ENCODE assay signal across 7 mouse cellular contexts in genomic region chr9:62817099-62817571, GRCm38 (mm10). TPM values are rescaled to one million over a fixed set of nuclear protein-coding genes. Genes with fewer than 3 reads are reported as not detected.
DNase-seq lines count a peak whose midpoint lies in the region; ATAC-seq and TF ChIP-seq lines count a peak whose summit lies in the region.

No protein-coding gene starts in this region.

- no peak for ATAC-seq in liver, embryonic 11.5 days (replicated peaks; ENCODE audit: low FRiP score)
- ATAC-seq in kidney, embryonic 16.5 days (ENCODE audit: low FRiP score, low TSS enrichment): no peak

- H3K4me2 ChIP-seq in CH12.LX (ENCODE audit: insufficient read depth, low read depth, poor library complexity, severe bottlenecking): peak overlapping the region; percentile 74; the same call in 1 of the 2 replicates
- no peak overlapping the region for H3K4me2 ChIP-seq in liver, embryonic 11.5 days
- no peak overlapping the region for H3K4me2 ChIP-seq in kidney, embryonic 16.5 days (replicated peaks; ENCODE audit: low read depth, low read length)

- 67% methylated on average over 12 of the region's 12 CpGs for WGBS in liver, embryonic 11.5 days
- WGBS in kidney, embryonic 16.5 days: 74% methylated on average over 12 of the region's 12 CpGs

- TF ChIP-seq EP300 in CH12.LX (IDR thresholded peaks at IDR 0.05; ENCODE audit: low read length): no peak

- dilution Hi-C loops in CH12.LX (cut with MboI; ENCODE audit: extremely low pct_ligation_motif_present, extremely low pct_unique_long_range_greater_than_20kb, low sequenced_read_pairs): no loop called here

- peak; percentile 36 to 46 for DNase-seq in layer of hippocampus, postnatal 14 days (ENCODE audit: low spot score in 2 of 2)
- no peak for DNase-seq in layer of hippocampus, adult 9-10 months (ENCODE audit: low spot score)
- DNase-seq in CH12.LX (ENCODE audit: extremely low read depth): peak; percentile 91
- DNase-seq in brain, embryonic 14.5 days (ENCODE audit: low read depth): peak; percentile 71
- DNase-seq in layer of hippocampus, postnatal 36 days: peak; percentile 15 to 19
- no peak for DNase-seq in liver, embryonic 11.5 days (ENCODE audit: low spot score)

- no peaks in the 10 kb centered on the region for H3K27me3 ChIP-seq in CH12.LX (replicated peaks)
- H3K27me3 ChIP-seq in liver, embryonic 11.5 days (replicated peaks; ENCODE audit: control insufficient read depth, insufficient read depth, low read length): no peaks in the 10 kb centered on the region
- H3K27me3 ChIP-seq in kidney, embryonic 16.5 days (ENCODE audit: insufficient read depth, low read length): no peaks in the 10 kb centered on the region

- peak overlapping the region; percentile 12; the same call in 1 of the 2 replicates for H3K9ac ChIP-seq in CH12.LX (ENCODE audit: insufficient read depth, low read depth)
- H3K9ac ChIP-seq in liver, embryonic 11.5 days (ENCODE audit: low read depth, low read length): no peak overlapping the region
- no peak overlapping the region for H3K9ac ChIP-seq in kidney, embryonic 16.5 days (replicated peaks; ENCODE audit: low read length)

- H3K4me1 ChIP-seq in CH12.LX (ENCODE audit: control insufficient read depth in 1 of 2, insufficient read depth in 2 of 2): peaks cover 18 to 56% of the 10 kb centered on the region in 2 experiments
- H3K4me1 ChIP-seq in liver, embryonic 11.5 days (replicated peaks; ENCODE audit: control insufficient read depth, insufficient read depth, low read length): peaks cover 12% of the 10 kb centered on the region
- H3K4me1 ChIP-seq in kidney, embryonic 16.5 days (ENCODE audit: insufficient read depth, low read length): peaks cover 6% of the 10 kb centered on the region

- TF ChIP-seq CTCF in CH12.LX (conservative IDR thresholded peaks at IDR 0.05 in 1 of 2, IDR thresholded peaks at IDR 0.05 in 1 of 2; ENCODE audit: low read depth in 2 of 2, low read length in 2 of 2): no peak
- no peak for TF ChIP-seq CTCF in brain, embryonic 14.5 days (IDR thresholded peaks at IDR 0.05; ENCODE audit: borderline replicate concordance, extremely low read depth, insufficient read depth, insufficient read length)

- H3K4me3 ChIP-seq in CH12.LX (replicated peaks in 1 of 3; ENCODE audit: low read depth in 2 of 3, low read length in 2 of 3, poor library complexity in 1 of 3): peak overlapping the region; percentile 10 to 48 (median 47)
- no peak overlapping the region for H3K4me3 ChIP-seq in liver, embryonic 11.5 days (ENCODE audit: low read depth, low read length)
- H3K4me3 ChIP-seq in kidney, embryonic 16.5 days (ENCODE audit: low read length): no peak overlapping the region

- peak overlapping the region; percentile 90 for H3K27ac ChIP-seq in CH12.LX (ENCODE audit: insufficient read depth, low read depth)
- no peak overlapping the region for H3K27ac ChIP-seq in liver, embryonic 11.5 days (ENCODE audit: low read depth, low read length)
- no peak overlapping the region for H3K27ac ChIP-seq in kidney, embryonic 16.5 days (ENCODE audit: low read length)

- peak; percentile 62 for TF ChIP-seq POLR2A in CH12.LX (IDR thresholded peaks at IDR 0.05; ENCODE audit: low read depth, low read length)
- no peak for TF ChIP-seq POLR2A in brain, embryonic 14.5 days (IDR thresholded peaks at IDR 0.05; ENCODE audit: borderline replicate concordance, extremely low read depth, insufficient read depth, insufficient read length, poor library complexity, severe bottlenecking)

- no peak for TF ChIP-seq RAD21 in CH12.LX (IDR thresholded peaks at IDR 0.05; ENCODE audit: low read depth, low read length)

- H3K9me3 ChIP-seq in CH12.LX (replicated peaks; ENCODE audit: low read length): no peaks in the 10 kb centered on the region
- H3K9me3 ChIP-seq in liver, embryonic 11.5 days (ENCODE audit: control insufficient read depth, low read length): no peaks in the 10 kb centered on the region; the same call in 1 of the 2 replicates
- no peaks in the 10 kb centered on the region for H3K9me3 ChIP-seq in kidney, embryonic 16.5 days (ENCODE audit: low read length)

- no peaks in the 10 kb centered on the region for H3K36me3 ChIP-seq in CH12.LX (replicated peaks in 1 of 2; ENCODE audit: control insufficient read depth in 1 of 2, insufficient read depth in 1 of 2, low read length in 1 of 2)
- H3K36me3 ChIP-seq in liver, embryonic 11.5 days (ENCODE audit: control insufficient read depth, insufficient read depth, low read length): no peaks in the 10 kb centered on the region
- no peaks in the 10 kb centered on the region for H3K36me3 ChIP-seq in kidney, embryonic 16.5 days (ENCODE audit: insufficient read depth, low read length)

- in situ Hi-C loops in CH12.LX (cut with MboI; ENCODE audit: low pct_ligation_motif_present, low pct_unique_long_range_greater_than_20kb, low sequenced_read_pairs): loop anchor here (25.0 kb wide), 1 partner anchor 570 kb away; the partner anchor contains the start of genes 2300009A05Rik and Map2k5

- no peaks in the 10 kb centered on the region for H3K79me2 ChIP-seq in CH12.LX (replicated peaks; ENCODE audit: control insufficient read depth, extremely low read depth, insufficient read depth, poor library complexity, severe bottlenecking)

TF ChIP-seq in CH12.LX, 34 proteins besides CTCF, POLR2A, EP300 and RAD21 (continues in another document):
- TF ChIP-seq RCOR1 (conservative IDR thresholded peaks at IDR 0.05; ENCODE audit: low read depth, low read length) (no peak), MAX (IDR thresholded peaks at IDR 0.05; ENCODE audit: low read length) (peak; percentile 92), ETS1 (conservative IDR thresholded peaks at IDR 0.05; ENCODE audit: low read depth, low read length) (peak; percentile 34; the same call in 1 of the 2 replicates), UBTF (IDR thresholded peaks at IDR 0.05; ENCODE audit: low read depth, low read length) (no peak), TCF12 (IDR thresholded peaks at IDR 0.05; ENCODE audit: low read depth, low read length) (no peak), ZC3H11A (IDR thresholded peaks at IDR 0.05; ENCODE audit: low read depth, low read length) (no peak), ELF1 (IDR thresholded peaks at IDR 0.05; ENCODE audit: low read depth, low read length) (peak; percentile 5; the same call in 1 of the 2 replicates), MAFK (IDR thresholded peaks at IDR 0.05; ENCODE audit: insufficient replicate concordance, low read length) (no peak), GABPA (IDR thresholded peaks at IDR 0.05; ENCODE audit: insufficient replicate concordance, low read depth, low read length) (no peak), MYC (IDR thresholded peaks at IDR 0.05; ENCODE audit: low read depth, low read length) (no peak), POLR2AphosphoS2 (IDR thresholded peaks at IDR 0.05; ENCODE audit: low read depth, low read length) (no peak), ZNF384 (IDR thresholded peaks at IDR 0.05; ENCODE audit: low read depth, low read length) (no peak), SIN3A (IDR thresholded peaks at IDR 0.05; ENCODE audit: low read length) (no peak), USF1 (IDR thresholded peaks at IDR 0.05; ENCODE audit: low read depth, low read length) (peak; percentile 89), BHLHE40 (IDR thresholded peaks at IDR 0.05; ENCODE audit: low read depth, low read length) (peak; percentile 84), NELFE (IDR thresholded peaks at IDR 0.05; ENCODE audit: low read depth, low read length) (no peak), MEF2A (IDR thresholded peaks at IDR 0.05; ENCODE audit: borderline replicate concordance, low read depth, low read length) (no peak), KAT2A (IDR thresholded peaks at IDR 0.05; ENCODE audit: insufficient replicate concordance, low read length) (no peak), JUND (conservative IDR thresholded peaks at IDR 0.05; ENCODE audit: low read depth, low read length) (no peak), CHD2 (IDR thresholded peaks at IDR 0.05; ENCODE audit: low read length) (no peak), MXI1 (IDR thresholded peaks at IDR 0.05; ENCODE audit: low read depth, low read length) (peak; percentile 68), SMC3 (IDR thresholded peaks at IDR 0.05; ENCODE audit: low read depth, low read length) (no peak), ZKSCAN1 (IDR thresholded peaks at IDR 0.05; ENCODE audit: borderline replicate concordance, low read depth, low read length) (no peak), JUN (IDR thresholded peaks at IDR 0.05; ENCODE audit: insufficient read depth, low read depth, low read length) (no peak)

RNA-seq across cellular contexts. Expression of gene Fem1b, which starts 5.4 kb away (rescaled TPM):
- 100 to 1,000 TPM; 111 to 113 TPM for total RNA-seq in layer of hippocampus, postnatal 14 days (2021)
- 34.6 and 35.6 TPM in 2 replicates for total RNA-seq in CH12.LX (2012; rRNA removed)
- total RNA-seq in CH12.LX (2014; rRNA removed): 30.0 and 30.1 TPM in 2 replicates
- 26.6 and 26.8 TPM in 2 replicates for polyA plus RNA-seq in CH12.LX (2012; ENCODE audit: insufficient read length, low read depth)
- 48.8 and 89.5 TPM in 2 replicates for polyA plus RNA-seq in brain, embryonic 14.5 days (2012; rRNA removed)
- 100 to 1,000 TPM in 1 of 2 experiments, 10 to 100 TPM in 1; 98.4 to 102 TPM for total RNA-seq in layer of hippocampus, postnatal 36 days (2021)
- polyA plus RNA-seq in liver, embryonic 11.5 days (2014; fragmentation: Nextera tagmentation; extraction: Ambion mirVana): 30.4 and 33.6 TPM in 2 replicates
- 23.1 and 23.5 TPM in 2 replicates for polyA plus RNA-seq in kidney, embryonic 16.5 days (2015; fragmentation: Nextera tagmentation; extraction: Ambion mirVana)

RNA-seq across cellular contexts. Expression of gene Cln6, which starts 21.4 kb away (rescaled TPM):
- 10 to 100 TPM; 10.7 to 11.3 TPM for total RNA-seq in layer of hippocampus, postnatal 14 days (2021)
- 22.6 and 25.3 TPM in 2 replicates for total RNA-seq in CH12.LX (2012; rRNA removed)
- total RNA-seq in CH12.LX (2014; rRNA removed): 16.2 and 17.8 TPM in 2 replicates
- polyA plus RNA-seq in CH12.LX (2012; ENCODE audit: insufficient read length, low read depth): 29.4 and 35.1 TPM in 2 replicates
- polyA plus RNA-seq in brain, embryonic 14.5 days (2012; rRNA removed): 13.7 and 13.8 TPM in 2 replicates
- total RNA-seq in layer of hippocampus, postnatal 36 days (2021): 10 to 100 TPM in 1 of 2 experiments, 1 to 10 TPM in 1; 9.2 to 10.3 TPM
- polyA plus RNA-seq in liver, embryonic 11.5 days (2014; fragmentation: Nextera tagmentation; extraction: Ambion mirVana): 32.2 and 34.3 TPM in 2 replicates
- 26.4 and 31.3 TPM in 2 replicates for polyA plus RNA-seq in kidney, embryonic 16.5 days (2015; fragmentation: Nextera tagmentation; extraction: Ambion mirVana)

RNA-seq across cellular contexts. Expression of gene Calml4, which starts 40.7 kb away (rescaled TPM):
- total RNA-seq in layer of hippocampus, postnatal 14 days (2021): 10 to 100 TPM in 1 of 2 experiments, under 1 TPM in 1; 0.83 to 16.9 TPM
- total RNA-seq in CH12.LX (2012; rRNA removed) (not detected in 2 replicates), CH12.LX (2014; rRNA removed) (not detected in 2 replicates)
- not detected in 2 replicates for polyA plus RNA-seq in CH12.LX (2012; ENCODE audit: insufficient read length, low read depth)
- polyA plus RNA-seq in brain, embryonic 14.5 days (2012; rRNA removed): 6.8 and 13.3 TPM in 2 replicates
- total RNA-seq in layer of hippocampus, postnatal 36 days (2021): 1 to 10 TPM; 1.1 to 2.5 TPM
- polyA plus RNA-seq in liver, embryonic 11.5 days (2014; fragmentation: Nextera tagmentation; extraction: Ambion mirVana): 1.8 and 2.6 TPM in 2 replicates
- 140 and 154 TPM in 2 replicates for polyA plus RNA-seq in kidney, embryonic 16.5 days (2015; fragmentation: Nextera tagmentation; extraction: Ambion mirVana)

Comparison
In these comparisons a context has a peak if more than half of its experiments do, and no peak if none do; other contexts are left out.
1. DNase-seq: peak in layer of hippocampus, postnatal 14 days (2 of 2), CH12.LX (single experiment), brain, embryonic 14.5 days (single experiment) and layer of hippocampus, postnatal 36 days (2 of 2); none in layer of hippocampus, adult 9-10 months (single experiment) and liver, embryonic 11.5 days (single experiment).
2. H3K4me3 ChIP-seq: peak in CH12.LX (3 of 3); none in liver, embryonic 11.5 days (single experiment) and kidney, embryonic 16.5 days (single experiment).